Mouse (Mus musculus) spleen, adult 2 months (tissue): ENCODE measurements at regions not wholly inside any gene's neighbourhood (a gene's known extent, or its start where the extent isn't known, plus 50 kb on each side); places are given as distances from the start of the nearest gene placed in this dataset.
A peak's percentile ranks its signal among the peaks of the same experiment; 100 is the strongest.

Experiments used
- DNase-seq, 2 experiments: peaks; one replicate each; pipeline versions ENCODE4 v3.0.0 to v3.0.0-alpha.2; 2012 to 2021; ENCODE audit warnings: low spot score in 2 of 2, low read depth in 1 of 2
- H3K27ac ChIP-seq: fragments of 200-500 bp; 2 replicates; pipeline ENCODE4 v1.5.1; 2012; ENCODE audit warnings: low read length, inconsistent platforms; ENCODE audit not compliant: insufficient read depth
- H3K27me3 ChIP-seq: fragments of 200-500 bp; 2 replicates; pipeline ENCODE4 v1.6.1; 2012; ENCODE audit warnings: mild to moderate bottlenecking, moderate library complexity, low read length, inconsistent platforms; ENCODE audit not compliant: control insufficient read depth, insufficient read depth
- H3K36me3 ChIP-seq: fragments of 200-500 bp; 2 replicates; pipeline ENCODE4 v1.6.1; 2012; ENCODE audit warnings: mild to moderate bottlenecking, low read length, inconsistent platforms; ENCODE audit not compliant: control insufficient read depth, insufficient read depth
- H3K4me1 ChIP-seq: fragments of 200-500 bp; 2 replicates; pipeline ENCODE4 v1.6.1; 2011; ENCODE audit warnings: inconsistent platforms; ENCODE audit not compliant: control insufficient read depth, insufficient read depth, insufficient read length
- H3K4me3 ChIP-seq: fragments of 200-500 bp; 2 replicates; pipeline ENCODE4 v1.5.1; 2011; ENCODE audit warnings: mild to moderate bottlenecking, inconsistent platforms; ENCODE audit not compliant: insufficient read depth, insufficient read length; ENCODE audit errors: extremely low read depth
- CTCF ChIP-seq: fragments of 200-500 bp; IDR thresholded peaks from 2 replicates; pipeline ENCODE4 v1.5.1; 2011; ENCODE audit warnings: mild to moderate bottlenecking, inconsistent platforms; ENCODE audit not compliant: insufficient read depth, insufficient read length, insufficient replicate concordance; ENCODE audit errors: extremely low read depth
- POLR2A ChIP-seq: fragments of 200-500 bp; IDR thresholded peaks from 2 replicates; pipeline ENCODE4 v1.6.1; 2011; ENCODE audit warnings: low read depth, low read length, inconsistent platforms
- WGBS: fragments of 180-500 bp; shearing (Covaris S2); methylation state at CpG from one replicate; pipeline ENCODE4 v1.1.7; 2018; 5-methylcytosine and 5-hydroxymethylcytosine counted together

- no peak for TF ChIP-seq CTCF
- TF ChIP-seq POLR2A: no peak
- Histone ChIP-seq H3K4me3 (no peak overlapping the region), H3K27me3 (no peaks in the 10 kb centered on the region), H3K4me1 (no peaks in the 10 kb centered on the region), H3K27ac (no peak overlapping the region), H3K36me3 (no peaks in the 10 kb centered on the region)
- no peak for DNase-seq
Measured at GRCm38 (mm10) chr12:35376365-35376764, 158.5 kb downstream of the Ahr start.

GRCm38 (mm10) chr12:35357901-35358300 lies 176.9 kb downstream of the Ahr start:
- no peak for DNase-seq
- no peak overlapping the region for H3K27ac ChIP-seq
- WGBS: 90% methylated on average over 2 of the region's 2 CpGs
- H3K36me3 ChIP-seq: no peaks in the 10 kb centered on the region
- no peaks in the 10 kb centered on the region for H3K4me1 ChIP-seq
- H3K27me3 ChIP-seq: no peaks in the 10 kb centered on the region
- no peak for TF ChIP-seq CTCF
- TF ChIP-seq POLR2A: no peak
- H3K4me3 ChIP-seq: no peak overlapping the region

GRCm38 (mm10) chr12:35338191-35338954 lies 196.5 kb downstream of the Ahr start:
- TF ChIP-seq CTCF (no peak), POLR2A (no peak)
- Histone ChIP-seq H3K4me1 (no peaks in the 10 kb centered on the region), H3K27me3 (no peaks in the 10 kb centered on the region), H3K4me3 (no peak overlapping the region), H3K27ac (no peak overlapping the region), H3K36me3 (no peaks in the 10 kb centered on the region)
- WGBS: 62% methylated on average over 4 of the region's 4 CpGs
- DNase-seq: no peak

DNA sequence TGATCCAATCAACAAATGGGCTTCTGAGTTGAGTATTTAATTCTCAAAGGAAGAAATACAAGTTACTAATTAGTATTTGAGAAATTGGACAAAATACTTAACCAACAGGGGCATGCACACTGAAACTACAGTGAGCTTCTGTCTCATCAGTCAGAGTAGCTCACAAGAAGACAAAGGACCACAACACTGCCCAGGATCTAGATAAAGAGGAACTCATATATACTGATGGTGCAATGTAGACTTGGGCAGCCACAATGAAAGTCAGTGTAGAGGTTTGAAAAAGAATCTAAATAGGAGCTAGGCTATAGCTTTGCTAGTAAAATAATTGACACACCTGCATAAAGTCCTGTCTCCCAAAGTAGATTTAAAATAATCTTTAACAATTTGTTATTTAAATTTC lies 198.5 kb downstream of the Ahr start:
- no peaks in the 10 kb centered on the region for H3K27me3 ChIP-seq
- H3K36me3 ChIP-seq: no peaks in the 10 kb centered on the region
- TF ChIP-seq CTCF: no peak
- no peak for TF ChIP-seq POLR2A
- H3K4me3 ChIP-seq: no peak overlapping the region
- no peak for DNase-seq
- no peak overlapping the region for H3K27ac ChIP-seq
- no peaks in the 10 kb centered on the region for H3K4me1 ChIP-seq

DNA sequence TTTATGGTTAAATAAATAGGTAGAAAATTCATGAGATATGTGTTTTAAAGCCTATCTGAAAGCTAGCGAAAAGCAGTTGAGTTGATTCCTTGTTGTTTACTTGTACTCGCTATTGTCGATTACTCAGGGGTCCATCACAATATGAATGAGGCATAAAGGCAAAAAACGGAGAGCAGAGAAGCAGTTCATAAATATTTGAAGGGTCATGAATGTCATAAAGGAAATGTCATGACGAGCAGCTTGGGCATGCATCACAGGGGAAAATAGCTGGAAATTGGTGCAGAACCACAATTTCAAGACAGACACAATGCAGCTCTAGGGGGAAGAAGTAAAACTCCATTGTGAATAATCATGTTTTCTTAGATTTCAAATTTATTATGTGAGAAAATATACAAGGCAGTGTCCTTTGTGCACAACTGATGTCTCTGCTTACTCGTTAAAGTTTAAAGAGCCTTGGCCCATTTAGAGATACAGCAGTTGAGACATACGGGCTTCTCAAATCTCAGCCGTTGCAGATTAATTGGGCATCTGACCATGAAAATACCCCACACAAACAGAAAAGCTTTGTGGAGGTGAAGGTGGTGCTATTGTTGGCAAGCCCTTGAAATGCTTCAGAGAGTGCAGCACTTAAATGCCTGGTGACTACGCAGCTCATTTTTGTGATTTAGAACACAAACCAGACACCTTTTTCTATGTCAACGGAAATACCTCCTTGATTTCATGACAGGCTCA lies 200.3 kb downstream of the Ahr start:
- no peaks in the 10 kb centered on the region for H3K4me1 ChIP-seq
- H3K27ac ChIP-seq: no peak overlapping the region
- 89% methylated on average over 10 of the region's 10 CpGs for WGBS
- no peaks in the 10 kb centered on the region for H3K36me3 ChIP-seq
- DNase-seq: no peak
- H3K4me3 ChIP-seq: no peak overlapping the region
- H3K27me3 ChIP-seq: no peaks in the 10 kb centered on the region
- TF ChIP-seq CTCF: no peak

DNA sequence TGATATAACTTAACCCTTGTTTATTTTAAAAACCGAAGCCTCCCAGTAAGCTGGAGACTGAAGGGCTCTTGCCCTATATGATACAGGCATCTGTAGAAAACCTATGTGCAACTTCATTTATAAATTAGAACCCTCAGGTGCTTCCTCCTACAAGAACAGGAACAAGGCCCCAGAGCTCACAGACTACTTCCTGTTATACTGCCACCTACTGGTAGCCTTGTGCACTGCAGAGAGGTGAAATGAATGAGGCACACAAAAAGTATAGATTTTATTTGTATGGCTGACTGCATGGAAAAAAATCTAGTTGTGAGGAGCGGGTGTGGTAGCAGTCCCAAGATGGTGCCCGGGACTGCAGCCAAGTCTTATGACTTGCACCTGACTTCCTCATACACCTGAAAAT lies 203.5 kb downstream of the Ahr start:
- no peaks in the 10 kb centered on the region for H3K4me1 ChIP-seq
- H3K36me3 ChIP-seq: no peaks in the 10 kb centered on the region
- TF ChIP-seq CTCF (peak; percentile 19; the same call in 1 of the 2 replicates), POLR2A (no peak)
- H3K4me3 ChIP-seq: no peak overlapping the region
- WGBS: 91% methylated on average over 3 of the region's 3 CpGs
- H3K27ac ChIP-seq: no peak overlapping the region
- no peaks in the 10 kb centered on the region for H3K27me3 ChIP-seq
- peak in 1 of 2 experiments; percentile 19 for DNase-seq

DNA sequence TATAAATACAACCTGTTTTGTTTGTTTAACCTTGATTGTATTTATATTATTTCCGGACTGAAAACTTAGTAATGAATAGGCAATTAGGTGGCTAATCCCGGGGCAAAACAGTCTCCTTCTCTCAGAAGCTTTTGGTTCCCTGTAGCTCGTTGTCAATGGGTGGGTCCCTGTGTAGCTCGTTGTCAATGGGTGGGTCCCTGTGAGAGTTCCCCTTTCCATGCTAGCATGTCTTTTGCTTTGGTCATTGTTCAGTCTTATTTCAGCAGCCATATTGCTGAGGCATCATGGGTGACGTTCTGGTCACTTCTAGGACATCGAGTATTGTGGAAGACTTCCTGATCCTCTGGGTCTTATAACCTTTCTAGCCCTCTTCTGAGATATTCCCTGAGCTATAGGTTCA lies 205.1 kb downstream of the Ahr start:
- DNase-seq: no peak
- H3K4me1 ChIP-seq: no peaks in the 10 kb centered on the region
- WGBS: 76% methylated on average over 6 of the region's 6 CpGs
- no peaks in the 10 kb centered on the region for H3K36me3 ChIP-seq
- no peak overlapping the region for H3K27ac ChIP-seq
- no peaks in the 10 kb centered on the region for H3K27me3 ChIP-seq
- TF ChIP-seq POLR2A (no peak), CTCF (no peak)
- no peak overlapping the region for H3K4me3 ChIP-seq
